Mouse (Mus musculus) left cerebral cortex, adult 8-10 months (tissue): Measurements from ENCODE around the gene Zfp715. TPM values are rescaled to one million over a fixed set of nuclear protein-coding genes. Genes with fewer than 3 reads are reported as not detected.
"Not testable (repeated sequence)": the region's sequence is repeated elsewhere in the genome, so short reads cannot be mapped to it uniquely, and the experiment has no call there.

Experiments used
- DNase-seq, 2 experiments: peaks; one replicate each; pipeline ENCODE4 v3.0.0; 2022; ENCODE audit warnings: low spot score in 2 of 2
- total RNA-seq, 4 experiments: library from RNA; stranded (reverse); gene quantifications; 2 replicates each; pipeline ENCODE4 v1.2.4; 2022

The Zfp715 gene
- 10 to 100 TPM; 17.8 to 22.0 (median 20.3) TPM for total RNA-seq

DNA sequence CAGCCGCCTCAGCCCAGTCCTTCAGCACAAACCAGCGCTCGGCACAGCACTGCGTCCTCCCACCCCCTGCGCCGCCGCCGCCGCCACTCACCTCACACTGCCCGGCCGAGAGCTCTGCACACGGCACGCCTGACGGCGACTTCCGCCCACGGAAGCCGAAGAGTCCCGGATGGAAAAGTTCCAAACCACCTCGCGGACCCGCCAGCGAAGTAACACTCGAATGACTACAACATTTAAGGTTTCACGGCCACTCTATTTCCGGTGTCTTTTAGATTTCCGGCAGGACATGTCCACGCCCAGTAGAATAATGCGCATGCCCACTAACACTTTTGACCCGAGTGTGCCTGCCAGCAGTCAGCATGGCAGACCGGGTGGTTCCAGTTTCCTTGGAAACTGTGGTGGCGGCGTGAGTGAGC, at the start of gene Zfp715:
Zfp715 (minus strand) TSS at position 282 of the 416 bp plus-strand sequence.
- DNase-seq, result peak; percentile 74 to 96

- DNase-seq, result no peak
Measured at GRCm38 (mm10) chr7:43362021-43362420, 48.9 kb upstream of the Zfp715 start.

GRCm38 (mm10) chr7:43361442-43361841, 48.3 kb upstream of the Zfp715 start:
- no peak for DNase-seq

DNA sequence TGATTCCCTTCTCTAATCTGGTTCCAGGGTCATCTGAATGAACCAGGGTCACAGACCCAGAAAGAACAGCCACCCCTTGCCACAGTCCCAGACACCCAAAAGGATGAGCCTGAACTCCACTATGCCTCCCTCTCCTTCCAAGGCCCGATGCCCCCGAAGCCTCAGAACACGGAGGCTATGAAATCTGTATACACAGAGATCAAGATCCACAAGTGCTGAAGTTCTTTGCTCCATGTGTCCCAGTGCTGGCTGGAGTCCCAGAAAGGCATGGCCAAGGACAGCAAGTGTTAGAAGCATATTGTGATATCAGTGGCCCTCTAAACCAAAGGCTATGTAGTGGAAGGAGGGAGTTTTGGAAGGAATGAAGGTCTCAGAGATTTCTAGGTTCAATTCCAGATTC, 45.5 kb upstream of the Zfp715 start:
- no peak for DNase-seq

- DNase-seq, result no peak
Measured at GRCm38 (mm10) chr7:43354893-43355835, 42.1 kb upstream of the Zfp715 start.

GRCm38 (mm10) chr7:43353758-43354157, 40.7 kb upstream of the Zfp715 start:
- DNase-seq, result no peak

DNA sequence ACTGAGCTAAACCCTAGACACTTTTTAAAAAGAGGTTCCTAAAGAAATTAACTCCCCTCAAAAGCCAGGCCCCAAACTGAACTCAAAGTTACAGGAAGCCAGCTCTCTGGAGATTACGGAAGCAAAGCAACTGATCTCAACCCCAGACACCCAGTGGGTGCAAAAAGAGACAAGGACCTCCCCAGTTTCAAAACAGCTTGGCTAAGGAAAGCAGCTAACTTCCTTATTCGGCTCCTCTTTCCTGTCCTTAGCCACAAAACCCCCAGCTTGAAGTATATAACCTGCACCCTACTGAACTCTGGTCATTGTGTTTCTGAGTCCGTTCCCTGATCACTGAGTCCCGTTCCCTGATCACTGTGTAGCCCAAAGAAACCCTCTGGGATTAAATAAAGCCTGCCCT, 40.0 kb upstream of the Zfp715 start:
- no peak for DNase-seq

GRCm38 (mm10) chr7:43351154-43351553, 38.1 kb upstream of the Zfp715 start, which contains the start of gene Siglecf:
TSS of gene Siglecf (plus strand) at chr7:43351341.
- DNase-seq, result no peak

GRCm38 (mm10) chr7:43349623-43350022, 36.5 kb upstream of the Zfp715 start:
- DNase-seq, result not testable (repeated sequence)

DNA sequence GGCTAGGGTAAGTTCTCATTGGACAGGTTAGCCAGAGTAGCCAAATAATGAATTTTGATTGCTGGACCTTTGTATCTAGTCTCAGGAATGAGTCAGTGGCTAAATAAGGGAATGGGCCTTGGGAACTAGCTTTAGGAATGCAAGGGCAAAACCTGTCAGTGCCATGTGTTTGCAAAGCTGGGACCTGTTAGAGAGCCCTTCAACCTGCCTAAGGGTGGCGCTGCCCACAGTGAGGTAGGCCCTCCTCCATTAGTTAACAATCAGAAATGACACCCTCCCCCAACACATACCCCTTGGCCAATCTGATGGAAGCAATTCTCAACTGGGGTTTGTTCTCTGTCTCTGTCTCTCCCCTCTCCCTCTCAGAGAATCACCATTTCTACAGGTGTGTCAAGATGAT, 33.5 kb upstream of the Zfp715 start:
- DNase-seq, result no peak

DNA sequence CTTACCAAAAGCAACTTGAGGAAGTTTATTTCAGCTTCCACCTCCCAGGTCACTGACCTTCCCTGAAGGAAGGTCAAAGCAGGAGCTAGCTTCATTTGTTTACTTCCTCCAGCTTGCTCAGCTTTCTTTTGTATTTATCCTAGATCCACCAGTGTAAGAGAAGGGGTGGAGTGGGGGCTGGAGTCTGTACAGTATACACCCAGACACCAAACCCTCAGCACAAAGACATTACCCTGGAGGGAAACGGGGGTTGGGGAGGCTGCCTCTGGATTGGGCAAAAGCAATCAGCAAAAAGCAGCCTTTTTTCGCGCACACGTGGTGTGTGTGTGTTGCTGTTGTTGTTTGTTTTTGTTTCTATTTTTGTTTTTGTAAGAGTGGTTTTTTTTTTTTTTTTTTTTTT, 33.1 kb upstream of the Zfp715 start:
- no peak for DNase-seq

GRCm38 (mm10) chr7:43344491-43344890, 31.4 kb upstream of the Zfp715 start:
- DNase-seq, result no peak

- DNase-seq, result no peak
Measured at GRCm38 (mm10) chr7:43344020-43344419, 30.9 kb upstream of the Zfp715 start.

DNA sequence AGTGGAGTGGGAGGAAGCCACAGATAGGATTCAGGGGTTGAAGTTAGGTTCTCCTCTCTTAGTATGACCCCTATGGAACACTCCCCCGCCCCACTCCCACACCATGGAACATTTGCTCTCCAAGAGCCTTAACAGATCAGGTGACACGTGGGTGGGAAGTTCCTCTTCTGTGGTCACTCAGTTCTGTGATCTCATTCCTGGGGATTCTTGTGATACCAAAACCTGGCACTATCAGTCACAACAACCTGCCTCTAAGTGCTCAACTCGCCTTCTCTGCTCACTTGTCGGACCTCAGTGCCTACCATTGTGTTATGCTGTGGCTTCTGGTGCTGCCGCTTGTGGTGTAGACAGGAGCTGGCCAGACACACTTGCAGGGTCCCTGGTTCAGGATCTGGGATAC, 30.1 kb upstream of the Zfp715 start:
- no peak for DNase-seq

GRCm38 (mm10) chr7:43340771-43341170, 27.7 kb upstream of the Zfp715 start:
- DNase-seq, result no peak

- no peak for DNase-seq
Measured at GRCm38 (mm10) chr7:43333899-43334298, 20.8 kb upstream of the Zfp715 start.

GRCm38 (mm10) chr7:43333203-43333602, 20.1 kb upstream of the Zfp715 start:
- no peak for DNase-seq

- DNase-seq, result no peak
Measured at GRCm38 (mm10) chr7:43328101-43328500, 15.0 kb upstream of the Zfp715 start.

DNA sequence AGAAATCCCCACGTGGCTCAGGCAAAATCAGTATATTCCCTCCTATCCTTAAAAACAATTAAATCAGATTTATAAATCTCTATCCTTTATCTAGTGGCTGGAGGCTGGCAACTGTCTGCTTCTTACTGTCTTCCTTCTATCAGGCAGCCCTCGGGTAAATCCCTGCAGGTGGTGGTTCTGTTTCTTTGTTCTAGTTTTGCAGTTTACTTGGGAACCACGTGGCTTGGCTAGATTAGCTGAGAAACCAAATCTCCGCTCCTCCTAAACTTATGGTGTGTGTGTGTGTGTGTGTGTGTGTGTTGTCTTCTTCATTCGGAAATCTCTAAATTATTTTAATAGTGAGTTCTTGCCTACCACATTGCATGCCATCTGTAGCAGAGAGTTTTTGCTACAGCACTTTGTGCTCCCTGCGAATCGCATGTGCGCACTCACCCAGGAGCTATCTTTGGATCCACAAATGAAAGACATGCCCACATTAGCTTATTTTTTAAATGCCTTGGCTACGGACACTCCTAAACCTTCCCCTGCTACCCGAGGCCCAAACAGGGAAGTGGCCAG, 13.2 kb upstream of the Zfp715 start:
- no peak for DNase-seq

DNA sequence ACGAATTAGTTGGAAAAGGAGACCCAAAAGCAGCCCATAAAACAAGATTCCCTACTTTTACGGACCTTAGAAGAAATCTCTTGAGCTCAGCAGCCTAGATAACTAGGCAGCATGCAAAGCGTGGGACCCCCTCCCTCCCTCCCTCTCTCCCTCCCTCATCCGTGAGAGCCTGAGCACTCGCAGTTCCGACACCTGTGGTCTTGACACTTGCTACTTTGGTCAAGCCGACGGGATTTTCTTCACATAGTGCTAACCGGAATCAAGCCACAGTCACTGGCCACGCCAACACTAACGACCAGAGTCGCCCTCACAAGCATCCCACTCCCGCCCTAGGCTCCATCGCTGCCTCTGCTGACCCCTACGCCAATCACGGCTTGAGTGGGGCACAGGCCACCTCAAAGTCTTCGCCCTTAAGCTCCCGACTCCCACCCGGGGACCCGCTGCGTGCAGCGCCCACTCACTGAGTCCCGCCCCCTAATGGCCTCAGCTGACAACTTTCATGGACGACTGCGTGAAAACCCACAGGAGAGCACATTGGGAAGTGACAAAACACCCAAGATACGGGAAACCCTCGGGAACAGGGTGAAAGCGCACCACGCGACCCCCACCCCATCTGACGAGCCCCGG, 595 bp downstream of the Zfp715 start:
- no peak for DNase-seq

DNA sequence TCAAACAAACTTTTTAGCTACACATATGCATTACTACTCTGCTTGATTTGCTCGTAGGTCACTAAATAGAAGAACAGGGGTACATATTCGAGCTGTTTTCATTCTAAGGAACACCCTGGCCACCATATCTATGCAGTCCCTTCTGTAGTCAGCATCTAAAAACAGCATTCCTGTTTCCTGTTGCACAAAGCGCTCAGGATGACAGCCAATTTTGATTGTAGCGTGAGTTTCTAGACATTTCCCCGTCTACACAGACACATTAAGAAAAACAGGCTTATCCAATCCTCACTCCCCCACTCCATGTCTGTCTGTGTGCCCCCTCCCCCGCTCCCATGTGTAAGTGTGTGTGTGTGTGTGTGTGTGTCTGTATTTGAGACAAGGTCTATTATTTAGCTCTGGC, 1.5 kb downstream of the Zfp715 start:
- no peak for DNase-seq

- DNase-seq, result no peak
Measured at GRCm38 (mm10) chr7:43309069-43309468, 4.0 kb downstream of the Zfp715 start.
